Mouse (Mus musculus) gastrocnemius, postnatal 4 days (tissue): Measurements from ENCODE around the gene Taf12. TPM values are rescaled to one million over a fixed set of nuclear protein-coding genes. Genes with fewer than 3 reads are reported as not detected.

Experiments used
- DNase-seq, 2 experiments: peaks; one replicate each; pipeline ENCODE4 v3.0.0; 2021 to 2022; ENCODE audit warnings: low spot score in 2 of 2, mixed read lengths in 2 of 2
- total RNA-seq, 2 experiments: library from RNA; stranded (reverse); gene quantifications; 2 replicates each; pipeline ENCODE4 v1.2.3; 2021

The Taf12 gene
- total RNA-seq, 2 experiments from 2014 or later = 26.6 to 29.2 TPM

DNA sequence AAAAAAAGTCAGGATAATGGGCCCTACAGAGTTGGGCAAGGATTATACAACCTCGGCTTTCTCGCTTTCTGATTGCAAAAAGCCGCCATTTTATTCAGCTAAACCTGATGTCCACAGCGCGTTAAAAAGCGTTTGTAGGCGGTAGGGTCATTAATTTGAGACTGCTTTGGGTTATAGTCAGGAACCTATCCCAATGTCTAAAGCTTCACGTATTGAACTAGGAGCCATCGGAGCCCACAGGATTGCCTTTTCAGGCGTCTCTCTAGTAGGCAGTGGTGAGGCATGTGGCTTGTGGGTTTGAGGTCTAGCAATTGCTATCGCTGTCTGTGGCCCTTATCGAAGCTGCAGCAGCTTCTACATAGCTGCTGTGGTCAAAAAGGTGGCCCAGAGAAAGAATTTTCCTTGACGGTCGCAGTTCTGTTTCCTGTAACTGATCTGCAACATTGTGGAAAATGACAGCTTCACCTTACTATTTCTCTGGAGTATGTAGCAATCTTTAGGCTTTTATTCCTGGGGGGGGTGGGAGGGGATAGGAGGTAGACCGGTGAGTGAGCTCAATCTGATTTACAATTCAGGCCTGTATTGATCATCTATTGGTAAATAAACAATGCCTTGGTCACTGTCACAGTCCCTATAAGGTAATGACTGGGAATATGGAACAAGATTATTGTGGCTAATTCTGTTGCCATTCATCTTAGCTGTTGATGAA is 35.1 kb downstream of the Taf12 start:
- no peak for DNase-seq

DNA sequence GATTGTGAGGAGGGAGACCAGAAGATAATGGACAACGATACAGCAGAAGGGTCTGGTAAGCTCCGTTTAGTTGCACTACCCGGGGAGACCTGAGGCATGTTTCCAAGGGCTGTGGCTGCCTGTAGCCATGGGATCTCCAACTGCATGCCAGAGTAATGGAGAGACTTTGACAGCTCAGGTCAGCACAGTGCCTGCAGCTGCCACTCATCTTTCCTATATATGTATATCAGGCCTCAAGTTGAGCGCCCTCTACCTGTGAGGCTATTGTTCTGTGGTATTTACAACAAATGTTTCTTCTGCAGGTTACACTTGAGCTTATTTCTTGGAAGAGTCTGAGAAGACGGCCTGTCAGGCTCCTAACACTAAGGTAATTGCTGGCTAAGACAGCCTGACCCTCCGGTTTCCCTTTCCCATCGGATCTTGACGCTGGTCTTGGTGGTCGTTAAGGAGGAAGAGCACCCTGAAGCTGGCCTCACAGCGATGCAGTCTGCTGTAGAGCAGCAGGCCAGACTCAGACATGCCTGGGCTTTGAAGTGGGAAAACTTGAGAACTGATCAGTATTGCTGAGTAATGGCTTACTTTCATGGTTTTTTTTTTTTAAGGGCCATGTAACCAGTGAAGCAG is 35.8 kb downstream of the Taf12 start:
- DNase-seq = no peak

DNA sequence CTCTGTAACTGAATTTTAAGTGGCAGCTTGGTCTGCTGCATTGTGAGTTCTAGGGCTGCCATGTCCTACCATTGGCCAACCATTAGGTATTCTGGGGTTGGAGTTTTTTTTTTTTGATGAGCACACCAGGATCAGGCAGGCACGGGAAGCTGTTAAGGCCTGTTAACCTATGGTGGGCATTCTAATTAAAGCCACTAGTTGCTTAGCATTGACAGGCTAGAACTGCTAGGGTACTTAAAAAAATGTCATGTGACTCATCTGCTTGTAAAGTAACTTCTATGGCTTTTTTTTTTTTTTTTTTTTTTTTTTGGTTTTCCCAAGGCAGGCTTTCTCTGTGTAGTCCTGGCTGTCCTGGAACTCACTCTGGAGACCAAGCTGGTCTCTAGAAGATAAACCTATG is 37.0 kb downstream of the Taf12 start:
- no peak for DNase-seq

DNA sequence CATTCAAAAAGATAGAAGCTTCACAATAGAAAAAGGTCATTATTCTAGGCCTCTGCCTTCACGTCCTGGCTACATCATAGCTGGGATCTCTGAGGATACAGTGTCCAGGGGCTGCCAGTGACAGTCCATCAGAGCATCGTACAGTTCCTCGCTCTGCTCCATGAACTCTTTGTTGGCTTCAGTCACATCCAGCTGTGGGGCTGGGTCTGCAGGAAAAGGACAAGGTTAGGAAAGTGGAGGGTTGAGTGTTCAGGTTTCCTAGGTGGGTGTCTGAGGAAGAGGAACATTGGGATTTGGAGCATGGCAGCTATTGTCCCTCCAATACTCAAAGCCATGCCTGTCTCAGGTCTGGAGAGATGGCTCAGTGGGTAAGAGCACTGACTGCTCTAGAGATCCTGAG is 37.6 kb downstream of the Taf12 start:
- DNase-seq = no peak

DNA sequence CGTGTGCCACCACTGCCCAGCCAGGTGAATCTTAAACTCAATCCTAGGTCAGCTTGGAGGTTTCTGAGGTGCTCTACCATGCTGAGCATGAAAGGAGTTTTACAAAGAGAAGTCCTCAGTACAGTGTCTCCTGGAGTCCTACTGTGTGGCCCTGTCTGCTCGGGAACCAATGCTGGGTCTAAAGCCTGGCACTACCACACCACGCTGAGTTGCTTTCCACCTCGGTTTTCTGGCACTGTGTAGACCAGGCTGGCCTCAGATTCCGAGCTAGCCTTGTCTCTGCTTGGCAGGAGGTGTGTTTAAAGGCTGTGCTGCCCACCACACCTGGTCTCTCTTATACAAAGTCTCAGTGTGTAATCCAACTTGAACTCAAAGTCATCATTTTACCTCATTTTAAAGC is 38.5 kb downstream of the Taf12 start:
- DNase-seq = no peak

DNA sequence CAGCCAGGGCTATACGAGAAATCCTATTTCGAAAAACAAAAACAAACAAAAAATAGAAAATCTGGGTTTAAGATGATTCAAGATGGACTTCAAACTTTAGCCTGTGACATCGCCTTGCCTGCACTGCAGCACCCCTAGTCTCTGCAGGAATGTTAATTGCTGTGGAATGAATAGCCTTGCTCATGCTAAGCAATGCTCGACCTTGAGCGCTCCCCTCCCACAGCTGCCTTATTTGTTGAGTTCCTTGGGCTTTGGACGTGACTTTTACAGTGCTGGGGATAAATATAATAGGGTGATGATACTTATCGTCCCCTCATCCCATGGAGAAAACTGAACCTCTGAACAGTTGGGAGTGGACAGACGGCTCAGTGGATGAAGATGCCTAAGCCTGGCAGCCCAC is 41.5 kb downstream of the Taf12 start:
- DNase-seq = no peak

DNA sequence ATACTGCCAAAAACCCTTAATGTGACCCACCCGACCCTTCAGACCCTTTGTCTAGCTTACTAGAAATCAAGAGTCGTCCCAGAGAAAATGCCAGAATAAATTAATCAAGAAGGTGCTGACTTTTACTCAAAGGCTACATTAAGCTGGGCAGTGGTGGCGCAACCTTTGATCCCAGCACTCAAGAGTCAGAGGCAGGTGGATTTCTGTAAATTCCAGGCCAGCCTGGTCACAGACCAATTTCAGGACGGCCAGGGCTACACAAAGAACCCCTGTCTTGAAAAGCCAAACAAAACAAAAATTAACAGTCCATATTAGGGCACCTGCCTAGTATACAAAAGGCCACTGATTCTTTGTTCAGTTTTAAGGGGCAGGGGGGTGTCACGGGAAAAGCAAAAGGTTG is 52.3 kb downstream of the Taf12 start:
- DNase-seq = no peak

DNA sequence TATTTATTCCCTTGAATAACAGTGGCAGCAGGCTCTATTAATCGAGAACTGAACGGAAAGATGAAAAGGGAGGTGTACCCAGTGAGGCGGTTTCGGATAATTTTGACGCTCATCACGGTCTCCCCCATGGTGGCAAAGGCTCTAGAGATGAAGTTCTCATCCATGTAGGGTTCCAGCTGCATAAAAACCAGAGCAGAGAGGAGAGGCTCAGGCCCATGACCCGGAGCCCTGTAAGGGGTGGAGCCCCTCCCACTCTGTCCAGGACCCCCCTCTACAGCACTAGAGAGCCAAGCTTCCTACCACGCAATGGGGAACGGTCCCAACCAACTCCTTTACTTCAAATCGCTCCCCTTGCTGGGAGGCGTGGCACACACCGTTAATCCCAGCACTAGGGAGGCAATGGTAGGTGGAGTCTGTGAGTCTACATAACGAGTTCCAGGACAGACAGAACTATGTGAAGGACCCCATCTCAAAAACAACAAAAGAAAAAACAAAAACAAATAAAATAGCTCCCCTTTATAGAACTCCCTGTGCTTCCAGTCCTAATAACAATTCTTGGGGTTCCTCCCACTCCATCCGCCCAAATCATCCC is 54.3 kb downstream of the Taf12 start:
- DNase-seq = no peak

DNA sequence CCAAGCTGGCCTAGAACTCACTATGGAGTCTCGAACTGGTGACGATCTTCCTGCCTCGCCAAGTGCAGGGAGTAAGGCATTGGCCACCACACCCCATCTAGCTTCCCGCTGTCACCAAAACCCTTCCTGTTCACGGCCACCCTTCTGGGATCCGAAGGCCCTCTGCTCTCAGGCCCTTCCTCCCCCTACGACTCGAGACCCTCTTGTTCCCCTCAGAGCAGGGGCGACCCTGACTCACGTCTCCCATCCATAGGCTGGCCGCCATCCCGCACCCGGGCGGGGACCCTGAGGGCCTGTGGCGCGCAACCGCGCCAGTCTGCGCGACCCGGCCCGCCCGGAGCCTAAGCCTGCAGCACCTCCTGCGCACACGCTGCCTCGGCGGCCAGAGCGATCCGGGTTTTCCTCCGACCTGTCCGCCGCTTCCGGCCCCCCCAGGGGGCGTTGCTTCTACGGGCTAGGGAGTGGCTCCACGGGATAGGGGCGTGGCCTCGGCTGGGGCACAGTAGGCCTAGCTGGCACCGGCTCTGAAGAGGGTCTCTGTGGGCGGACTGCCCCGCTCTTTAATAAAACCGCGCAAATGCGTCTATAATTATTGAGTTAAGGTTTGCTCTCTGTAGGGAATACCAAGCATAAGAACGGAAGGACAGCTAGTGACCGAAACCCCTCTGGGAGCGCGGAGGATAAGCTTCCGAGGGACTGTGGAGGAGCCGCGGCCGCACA is 55.1 kb downstream of the Taf12 start, which contains the start of gene Trnau1ap:
Gene Trnau1ap (minus strand): TSS at position 424 of the 720 bp plus-strand sequence.
- peak; percentile 79 to 91 for DNase-seq

DNA sequence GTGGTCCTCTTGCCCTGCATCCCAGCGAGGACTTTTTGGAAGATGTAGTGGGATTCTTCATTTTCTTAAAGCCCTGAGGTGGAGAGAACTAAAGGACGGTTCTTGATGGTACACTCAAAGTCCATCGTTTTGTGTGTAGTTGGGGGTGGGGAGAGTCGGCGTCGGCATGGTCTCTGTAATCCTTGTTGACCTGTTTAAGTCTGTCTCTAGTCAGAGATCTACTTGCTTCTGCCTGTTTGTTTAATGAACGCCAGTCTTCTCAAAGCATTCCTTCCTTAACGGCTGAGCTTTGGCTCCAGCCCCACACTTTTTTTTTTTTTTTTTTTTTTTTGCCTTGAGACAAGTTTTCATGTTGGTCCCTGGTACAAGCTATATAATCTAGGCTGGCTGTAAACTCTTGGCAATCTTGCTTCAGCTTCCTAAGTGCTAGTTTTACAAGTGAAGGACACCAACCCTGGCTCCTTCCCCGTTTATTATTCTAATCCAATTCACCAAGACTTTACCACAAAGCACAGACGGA is 55.7 kb downstream of the Taf12 start:
- DNase-seq = no peak

DNA sequence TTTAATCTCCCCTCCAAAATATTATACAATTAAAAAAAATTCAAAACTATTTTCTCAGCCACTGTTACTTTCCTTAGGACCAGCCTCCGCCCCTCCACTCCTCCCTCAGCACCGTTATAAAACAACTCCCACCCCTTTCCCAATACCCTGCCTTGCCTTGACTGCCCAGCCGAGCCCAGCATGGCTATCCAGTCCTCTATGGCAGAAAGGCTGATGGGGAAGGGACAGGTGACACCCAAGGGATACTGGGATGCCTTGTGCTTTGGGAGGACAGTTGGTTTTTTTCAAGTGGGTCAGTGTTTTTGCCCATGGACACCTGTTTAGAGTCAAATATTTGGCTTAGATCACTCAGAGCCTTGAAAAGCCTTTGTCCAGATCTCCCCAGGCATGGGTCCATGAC is 57.8 kb downstream of the Taf12 start:
- DNase-seq = no peak

DNA sequence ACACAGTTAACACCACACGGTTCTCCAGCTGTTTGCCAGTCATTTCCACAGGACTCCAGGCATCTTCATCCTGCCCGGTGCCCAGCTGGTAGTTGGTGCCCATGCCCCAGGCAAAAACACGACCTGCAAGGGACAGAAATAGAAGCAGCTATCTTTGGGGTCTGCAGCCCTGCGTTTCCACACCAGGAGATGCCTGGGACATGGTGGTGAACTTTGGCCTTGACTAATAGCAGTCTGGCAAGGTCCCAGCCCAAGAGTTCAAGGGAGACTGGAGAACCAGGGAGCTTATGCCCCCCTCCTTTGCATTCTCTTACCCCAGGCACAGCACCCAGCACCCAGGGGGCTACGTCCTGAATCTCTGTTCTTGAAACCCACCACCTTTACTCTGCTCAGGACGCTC is 58.7 kb downstream of the Taf12 start:
- no peak for DNase-seq

DNA sequence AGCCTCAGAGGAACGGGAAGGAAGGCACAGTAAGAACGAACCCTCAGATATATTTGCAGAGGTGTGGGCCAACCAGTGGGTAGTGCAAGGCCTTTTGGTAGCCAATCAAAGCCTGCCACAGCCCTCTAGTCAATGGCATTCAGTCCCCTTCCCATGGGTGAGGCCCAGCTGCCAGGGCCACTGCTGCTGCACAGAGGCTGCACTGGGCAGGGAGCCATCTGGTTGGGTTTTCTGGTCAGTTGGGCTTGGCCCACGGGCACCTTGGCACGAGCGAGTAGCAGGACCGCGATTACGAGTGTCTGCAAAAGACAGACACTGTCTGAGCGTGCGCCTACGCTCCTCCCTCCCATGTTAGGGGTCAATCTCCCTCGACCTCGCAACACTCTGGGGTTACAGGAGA is 64.8 kb downstream of the Taf12 start:
- DNase-seq = peak in 1 of 2 experiments; percentile 74

DNA sequence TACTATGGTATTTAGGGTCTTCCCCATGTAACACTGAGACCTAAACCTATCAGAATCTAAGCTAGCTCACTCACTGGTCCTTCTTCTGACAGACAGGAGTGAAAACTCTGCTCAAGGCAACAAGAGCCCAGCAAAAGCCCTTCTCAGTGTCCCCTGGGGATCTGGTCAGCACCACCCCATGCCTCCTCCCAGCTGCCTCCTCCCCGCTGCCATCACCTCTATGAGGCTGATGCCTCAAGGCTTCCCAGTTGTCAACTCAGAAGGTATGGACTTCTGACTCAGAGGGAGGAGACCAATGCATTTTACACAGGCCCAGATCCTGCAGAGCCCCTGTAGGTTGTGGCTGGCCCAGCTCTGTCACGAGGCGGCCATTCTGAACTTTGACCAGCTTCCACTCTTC is 67.3 kb downstream of the Taf12 start:
- DNase-seq = no peak

DNA sequence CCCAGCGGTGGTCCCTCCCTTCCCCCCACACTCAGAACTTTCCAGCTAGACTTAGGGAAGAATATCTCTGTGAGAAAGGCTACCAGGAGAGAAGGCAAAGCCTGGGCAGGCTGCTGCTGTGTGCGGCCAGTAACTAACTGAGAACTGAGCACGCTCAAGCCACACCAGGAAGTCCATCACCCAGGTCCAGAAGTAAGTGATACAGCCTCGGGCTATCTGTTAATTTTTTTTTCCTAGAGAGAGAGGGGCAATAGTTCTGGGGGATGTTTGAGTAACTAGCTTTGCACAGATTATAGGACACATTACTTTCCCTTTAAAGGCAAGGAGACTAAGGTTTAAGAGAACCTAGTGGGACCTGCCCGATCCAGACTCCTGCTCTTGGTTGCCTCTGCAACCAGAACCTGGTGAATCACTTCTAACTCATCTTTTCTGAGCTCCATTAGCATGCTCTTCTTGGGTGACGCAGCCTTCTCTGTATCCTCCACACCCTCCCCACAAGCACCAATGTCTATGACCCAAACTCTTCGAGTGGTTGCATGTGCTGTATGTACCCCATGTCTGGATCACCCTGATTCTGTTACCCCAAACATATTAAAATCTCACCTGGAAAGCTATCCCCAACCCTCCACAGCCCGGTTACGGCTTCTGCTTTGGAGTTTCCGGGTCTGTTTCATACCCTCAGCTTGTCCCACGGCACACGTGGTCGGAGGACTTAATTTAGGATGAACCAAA is 70.4 kb downstream of the Taf12 start:
- no peak for DNase-seq

Other genes with a start within 250 kb of the Taf12 start
- gene Gm10300, start 199.7 kb upstream of the Taf12 start, total RNA-seq = under 1 TPM in 1 of 2 experiments, not detected in 1; 0.10 TPM
- gene Epb41, start 199.1 kb upstream of the Taf12 start, total RNA-seq = 10 to 100 TPM; 35.5 to 43.1 TPM
- gene Oprd1, start 129.9 kb upstream of the Taf12 start, total RNA-seq = under 1 TPM in 1 of 2 experiments, not detected in 1; 0.16 TPM
- gene Ythdf2, start 62.1 kb upstream of the Taf12 start, total RNA-seq = 10 to 100 TPM; 44.7 to 53.4 TPM
- 10 to 100 TPM; 18.7 to 19.5 TPM for gene Gmeb1, start 12.8 kb upstream of the Taf12 start, total RNA-seq
- gene Rab42, start 29.0 kb downstream of the Taf12 start, total RNA-seq = 1 to 10 TPM; 1.0 to 1.3 TPM
- 10 to 100 TPM; 25.0 to 26.6 TPM for gene Trnau1ap, start 55.2 kb downstream of the Taf12 start, total RNA-seq
- gene Rcc1, start 79.2 kb downstream of the Taf12 start, total RNA-seq = 10 to 100 TPM; 25.3 to 27.7 TPM
- gene Phactr4, start 148.1 kb downstream of the Taf12 start, total RNA-seq = 10 to 100 TPM; 25.3 to 25.9 TPM
- 1 to 10 TPM; 6.9 to 7.0 TPM for gene Med18, start 189.5 kb downstream of the Taf12 start, total RNA-seq
- gene Sesn2, start 236.1 kb downstream of the Taf12 start, total RNA-seq = 1 to 10 TPM; 2.0 to 2.8 TPM